12 mouse cellular contexts compared by ENCODE assay signal in the genomic region with DNA sequence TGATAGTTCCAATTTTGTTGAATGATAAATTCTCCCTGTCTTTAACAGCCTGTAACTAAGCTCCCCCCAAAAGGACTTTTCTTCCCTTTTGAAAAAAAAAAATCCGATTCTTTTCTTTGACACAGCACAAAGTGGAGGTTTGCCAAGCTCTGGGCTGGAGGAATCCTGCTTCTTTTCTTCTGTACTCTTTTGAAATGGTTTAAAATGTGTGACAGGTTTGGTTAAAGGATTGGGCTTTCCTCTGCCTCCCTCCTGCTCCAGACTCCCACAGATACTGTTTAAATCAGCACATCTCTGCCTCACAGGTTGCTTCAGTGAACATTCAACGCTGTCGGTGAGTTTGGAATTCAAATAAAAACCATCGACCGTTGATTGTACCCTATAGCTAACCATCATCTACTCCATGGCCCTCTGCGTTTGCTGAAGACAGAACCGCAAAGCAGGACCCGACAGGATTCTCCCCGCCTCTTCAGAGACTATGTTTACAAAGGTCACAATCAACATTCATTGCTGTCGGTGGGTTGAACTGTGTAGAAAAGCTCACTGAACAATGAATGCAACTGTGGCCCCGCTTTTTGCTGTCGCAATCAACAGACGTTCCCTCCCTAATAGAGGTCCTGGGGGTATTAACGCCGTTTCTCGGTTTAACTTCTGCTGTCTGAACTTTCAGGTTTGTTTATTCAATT.
DNase-seq lines count a peak whose midpoint lies in the region; ATAC-seq and TF ChIP-seq lines count a peak whose summit lies in the region.
"Had no signal": no experiment of that assay in that cellular context is flagged by ENCODE, and none has a peak within 500 bp of the region (broad histone marks: within the 10 kb centered on the region; RNA-seq: fewer than 3 reads in every experiment).

No protein-coding gene starts in this region.

- peak; percentile 49 for DNase-seq in right cerebral cortex, adult 18-20 months
- no peak for DNase-seq in right cerebral cortex, postnatal 36 days (ENCODE audit: low spot score in 2 of 2)
- DNase-seq in hindbrain, postnatal 0 days (ENCODE audit: low spot score) = peak; percentile 65
- peak; percentile 56 for DNase-seq in telencephalon, adult 2 months (ENCODE audit: low read depth, low spot score)
- no peak for DNase-seq in spleen, postnatal 10 days (ENCODE audit: low spot score in 2 of 2)
- no peak for DNase-seq in gastrocnemius, postnatal 10 days
- DNase-seq: kidney, postnatal 36 days had no signal

- H3K4me3 ChIP-seq in hindbrain, postnatal 0 days (ENCODE audit: low read length) = no peak overlapping the region
- no peak overlapping the region for H3K4me3 ChIP-seq in midbrain, embryonic 13.5 days (replicated peaks)
- H3K4me3 ChIP-seq: heart, embryonic 13.5 days; limb, embryonic 12.5 days; lung, embryonic 15.5 days had no signal

- peak overlapping the region; percentile 73 for H3K27ac ChIP-seq in hindbrain, postnatal 0 days
- peak overlapping the region; percentile 62 for H3K27ac ChIP-seq in midbrain, embryonic 13.5 days
- H3K27ac ChIP-seq: heart, embryonic 13.5 days; limb, embryonic 12.5 days; lung, embryonic 15.5 days; stomach, postnatal 0 days had no signal

- 0 out of 2 replicates have a peak, but pooled peaks cover 4% of the 10 kb centered on the region for H3K36me3 ChIP-seq in hindbrain, postnatal 0 days (ENCODE audit: insufficient read depth, low read length)
- H3K36me3 ChIP-seq in midbrain, embryonic 13.5 days = peaks cover 13% of the 10 kb centered on the region

- H3K9ac ChIP-seq in hindbrain, postnatal 0 days (replicated peaks; ENCODE audit: low read length) = no peak overlapping the region
- no peak overlapping the region for H3K9ac ChIP-seq in midbrain, embryonic 13.5 days (replicated peaks)
- H3K9ac ChIP-seq: heart, embryonic 13.5 days; limb, embryonic 12.5 days; lung, embryonic 15.5 days had no signal

- H3K27me3 ChIP-seq in hindbrain, postnatal 0 days (ENCODE audit: insufficient read depth, low read length) = no peaks in the 10 kb centered on the region
- no peaks in the 10 kb centered on the region for H3K27me3 ChIP-seq in midbrain, embryonic 13.5 days
- H3K27me3 ChIP-seq: heart, embryonic 13.5 days; limb, embryonic 12.5 days; lung, embryonic 15.5 days had no signal

- no peak for TF ChIP-seq CTCF in hindbrain, postnatal 0 days (IDR thresholded peaks at IDR 0.05; ENCODE audit: low read depth)

- no peaks in the 10 kb centered on the region for H3K4me1 ChIP-seq in hindbrain, postnatal 0 days (ENCODE audit: insufficient read depth, low read length)
- peaks cover 19% of the 10 kb centered on the region for H3K4me1 ChIP-seq in midbrain, embryonic 13.5 days (replicated peaks)
- H3K4me1 ChIP-seq: heart, embryonic 13.5 days; lung, embryonic 15.5 days had no signal

- peak overlapping the region; percentile 26; the same call in 1 of the 2 replicates for H3K4me2 ChIP-seq in hindbrain, postnatal 0 days (ENCODE audit: low read depth, low read length)
- H3K4me2 ChIP-seq in midbrain, embryonic 13.5 days (replicated peaks) = no peak overlapping the region
- H3K4me2 ChIP-seq: heart, embryonic 13.5 days; limb, embryonic 12.5 days; lung, embryonic 15.5 days had no signal

- ATAC-seq in hindbrain, postnatal 0 days = peak; percentile 62; the same call in 1 of the 2 replicates
- ATAC-seq in midbrain, embryonic 13.5 days = peak; percentile 80

- no peaks in the 10 kb centered on the region for H3K9me3 ChIP-seq in hindbrain, postnatal 0 days (ENCODE audit: low read length)
- no peaks in the 10 kb centered on the region for H3K9me3 ChIP-seq in midbrain, embryonic 13.5 days
- H3K9me3 ChIP-seq: heart, embryonic 13.5 days; limb, embryonic 12.5 days; lung, embryonic 15.5 days had no signal

- WGBS in hindbrain, postnatal 0 days = 30% methylated on average over 16 of the region's 16 CpGs
- WGBS in midbrain, embryonic 13.5 days = 42% methylated on average over 16 of the region's 16 CpGs

Comparison
In these comparisons a context has a peak if more than half of its experiments do, and no peak if none do; other contexts are left out.
1. DNase-seq: peak in right cerebral cortex, adult 18-20 months (single experiment), hindbrain, postnatal 0 days (single experiment) and telencephalon, adult 2 months (single experiment); none in right cerebral cortex, postnatal 36 days (0 of 2), spleen, postnatal 10 days (0 of 2) and gastrocnemius, postnatal 10 days (single experiment).